ENCODE assay signal across 9 mouse cellular contexts in genomic region chr7:102442432-102442831, GRCm38 (mm10). TPM values are rescaled to one million over a fixed set of nuclear protein-coding genes. Genes with fewer than 3 reads are reported as not detected.
A peak's percentile ranks its signal among the peaks of the same experiment; 100 is the strongest.
DNase-seq lines count a peak whose midpoint lies in the region; ATAC-seq and TF ChIP-seq lines count a peak whose summit lies in the region.
"Had no signal": no experiment of that assay in that cellular context is flagged by ENCODE, and none has a peak within 500 bp of the region (broad histone marks: within the 10 kb centered on the region; RNA-seq: fewer than 3 reads in every experiment).

No protein-coding gene starts in this region.

- peaks cover 20% of the 10 kb centered on the region for H3K4me1 ChIP-seq in kidney, embryonic 15.5 days
- no peaks in the 10 kb centered on the region; the same call in 1 of the 2 replicates for H3K4me1 ChIP-seq in bone marrow, adult 2 months (ENCODE audit: control insufficient read depth, insufficient read depth, low read length)
- H3K4me1 ChIP-seq in hindbrain, embryonic 11.5 days (replicated peaks; ENCODE audit: control insufficient read depth, insufficient read depth, low read length), result peaks cover 4% of the 10 kb centered on the region; the same call in 1 of the 2 replicates
- H3K4me1 ChIP-seq in midbrain, embryonic 12.5 days, result peaks cover 19% of the 10 kb centered on the region

- peaks cover 10% of the 10 kb centered on the region; the same call in 1 of the 2 replicates for H3K27me3 ChIP-seq in kidney, embryonic 15.5 days
- no peaks in the 10 kb centered on the region for H3K27me3 ChIP-seq in hindbrain, embryonic 11.5 days (ENCODE audit: control insufficient read depth, insufficient read depth, low read length)
- peaks cover 9% of the 10 kb centered on the region; the same call in 1 of the 2 replicates for H3K27me3 ChIP-seq in midbrain, embryonic 12.5 days

- WGBS in kidney, embryonic 15.5 days, result 0% methylated on average over 4 of the region's 4 CpGs
- WGBS in bone marrow, adult 2 months, result 0% methylated on average over 4 of the region's 4 CpGs
- WGBS in hindbrain, embryonic 11.5 days, result 1% methylated on average over 4 of the region's 4 CpGs
- WGBS in midbrain, embryonic 12.5 days, result 4% methylated on average over 4 of the region's 4 CpGs

- peak overlapping the region; percentile 92 for H3K27ac ChIP-seq in kidney, embryonic 15.5 days
- H3K27ac ChIP-seq in bone marrow, adult 2 months (ENCODE audit: control insufficient read depth, insufficient read depth, low read depth, low read length, poor library complexity), result no peak overlapping the region
- H3K27ac ChIP-seq in hindbrain, embryonic 11.5 days (ENCODE audit: low read depth, low read length), result 0 out of 2 replicates have a peak overlapping the region, but pooled peaks have one; percentile 76
- H3K27ac ChIP-seq in midbrain, embryonic 12.5 days (replicated peaks), result peak overlapping the region; percentile 83

- peaks cover 29% of the 10 kb centered on the region for H3K36me3 ChIP-seq in kidney, embryonic 15.5 days
- 0 out of 2 replicates have a peak, but pooled peaks cover 4% of the 10 kb centered on the region for H3K36me3 ChIP-seq in hindbrain, embryonic 11.5 days (ENCODE audit: control insufficient read depth, insufficient read depth, low read length)
- peaks cover 20% of the 10 kb centered on the region for H3K36me3 ChIP-seq in midbrain, embryonic 12.5 days

- H3K4me3 ChIP-seq in kidney, embryonic 15.5 days (replicated peaks), result peak overlapping the region; percentile 79
- H3K4me3 ChIP-seq in bone marrow, adult 2 months (replicated peaks; ENCODE audit: control insufficient read depth, low read depth, low read length), result peak overlapping the region; percentile 86
- H3K4me3 ChIP-seq in hindbrain, embryonic 11.5 days (ENCODE audit: low read depth, low read length), result peak overlapping the region; percentile 76
- H3K4me3 ChIP-seq in midbrain, embryonic 12.5 days, result peak overlapping the region; percentile 87

- H3K4me2 ChIP-seq in kidney, embryonic 15.5 days, result peak overlapping the region; percentile 61
- peak overlapping the region; percentile 63 for H3K4me2 ChIP-seq in hindbrain, embryonic 11.5 days (replicated peaks; ENCODE audit: low read depth, low read length)
- peak overlapping the region; percentile 76 for H3K4me2 ChIP-seq in midbrain, embryonic 12.5 days (replicated peaks)

- TF ChIP-seq CTCF in bone marrow, adult 2 months (IDR thresholded peaks at IDR 0.05; ENCODE audit: control insufficient read depth, insufficient read depth, low read length), result no peak

- DNase-seq in kidney, postnatal 36 days, result no peak
- no peak for DNase-seq in hindbrain, embryonic 11.5 days (ENCODE audit: low spot score)
- DNase-seq in thymus, postnatal 36 days, result no peak
- DNase-seq in layer of hippocampus, postnatal 14 days (ENCODE audit: low spot score in 2 of 2), result no peak
- DNase-seq in layer of hippocampus, postnatal 10 days (ENCODE audit: low spot score in 2 of 2), result no peak

- no peak for ATAC-seq in kidney, embryonic 15.5 days (replicated peaks; ENCODE audit: low FRiP score)
- ATAC-seq in hindbrain, embryonic 11.5 days (ENCODE audit: low FRiP score), result no peak
- no peak for ATAC-seq in midbrain, embryonic 12.5 days (ENCODE audit: low FRiP score, low read depth)

- no peak for TF ChIP-seq POLR2A in bone marrow, adult 2 months (IDR thresholded peaks at IDR 0.05; ENCODE audit: borderline replicate concordance, control insufficient read depth, low read depth, low read length)

- peak overlapping the region; percentile 74 for H3K9ac ChIP-seq in kidney, embryonic 15.5 days
- peak overlapping the region; percentile 73 for H3K9ac ChIP-seq in hindbrain, embryonic 11.5 days (ENCODE audit: low read depth, low read length)
- peak overlapping the region; percentile 89 for H3K9ac ChIP-seq in midbrain, embryonic 12.5 days (replicated peaks)

- H3K9me3 ChIP-seq in kidney, embryonic 15.5 days (replicated peaks), result no peaks in the 10 kb centered on the region
- H3K9me3 ChIP-seq in hindbrain, embryonic 11.5 days (ENCODE audit: control insufficient read depth, low read length), result no peaks in the 10 kb centered on the region
- H3K9me3 ChIP-seq in midbrain, embryonic 12.5 days, result no peaks in the 10 kb centered on the region

RNA-seq across cellular contexts. Expression of gene Rrm1, which starts 0.9 kb away (rescaled TPM):
- polyA plus RNA-seq in kidney, embryonic 15.5 days (2015; fragmentation: Nextera tagmentation; extraction: Ambion mirVana), result 155 and 159 TPM in 2 replicates
- polyA plus RNA-seq in bone marrow, adult 2 months (2011; ENCODE audit: insufficient read depth, insufficient read length, low replicate concordance, missing spikeins), result 151 and 245 TPM in 2 replicates
- polyA plus RNA-seq in hindbrain, embryonic 11.5 days (2014; fragmentation: Nextera tagmentation; extraction: Ambion mirVana), result 189 and 213 TPM in 2 replicates
- 166 and 169 TPM in 2 replicates for polyA plus RNA-seq in midbrain, embryonic 12.5 days (2016; fragmentation: Nextera tagmentation; extraction: Ambion mirVana)
- total RNA-seq in layer of hippocampus, postnatal 14 days (2021), result 10 to 100 TPM; 12.1 to 12.9 TPM
- total RNA-seq in layer of hippocampus, postnatal 10 days (2021), result 10 to 100 TPM; 15.6 to 18.8 TPM

RNA-seq across cellular contexts. Expression of gene Olfr543, which starts 39.0 kb away (rescaled TPM):
- 0.38 and 0.48 TPM in 2 replicates for polyA plus RNA-seq in kidney, embryonic 15.5 days (2015; fragmentation: Nextera tagmentation; extraction: Ambion mirVana)
- not detected in 2 replicates for polyA plus RNA-seq in bone marrow, adult 2 months (2011; ENCODE audit: insufficient read depth, insufficient read length, low replicate concordance, missing spikeins)
- polyA plus RNA-seq in hindbrain, embryonic 11.5 days (2014; fragmentation: Nextera tagmentation; extraction: Ambion mirVana), result 0.31 and 1.1 TPM in 2 replicates
- polyA plus RNA-seq in midbrain, embryonic 12.5 days (2016; fragmentation: Nextera tagmentation; extraction: Ambion mirVana), result 0.46 and 0.80 TPM in 2 replicates
- not detected for total RNA-seq in layer of hippocampus, postnatal 14 days (2021)
- total RNA-seq in layer of hippocampus, postnatal 10 days (2021), result not detected
- polyA plus RNA-seq: large intestine, adult 2 months had no signal

RNA-seq across cellular contexts. Expression of gene Olfr544, which starts 45.7 kb away (rescaled TPM):
- 0.09 TPM in 1 of 2 replicates, not detected in the other for polyA plus RNA-seq in kidney, embryonic 15.5 days (2015; fragmentation: Nextera tagmentation; extraction: Ambion mirVana)
- not detected in 2 replicates for polyA plus RNA-seq in bone marrow, adult 2 months (2011; ENCODE audit: insufficient read depth, insufficient read length, low replicate concordance, missing spikeins)
- 0.08 and 0.23 TPM in 2 replicates for polyA plus RNA-seq in hindbrain, embryonic 11.5 days (2014; fragmentation: Nextera tagmentation; extraction: Ambion mirVana)
- 0.20 and 0.24 TPM in 2 replicates for polyA plus RNA-seq in midbrain, embryonic 12.5 days (2016; fragmentation: Nextera tagmentation; extraction: Ambion mirVana)
- total RNA-seq in layer of hippocampus, postnatal 14 days (2021), result not detected
- not detected for total RNA-seq in layer of hippocampus, postnatal 10 days (2021)
- polyA plus RNA-seq: large intestine, adult 2 months had no signal

RNA-seq across cellular contexts. Expression of gene Olfr545, which starts 56.9 kb away (rescaled TPM):
- 0.09 and 0.16 TPM in 2 replicates for polyA plus RNA-seq in kidney, embryonic 15.5 days (2015; fragmentation: Nextera tagmentation; extraction: Ambion mirVana)
- not detected in 2 replicates for polyA plus RNA-seq in bone marrow, adult 2 months (2011; ENCODE audit: insufficient read depth, insufficient read length, low replicate concordance, missing spikeins)
- not detected in 2 replicates for polyA plus RNA-seq in hindbrain, embryonic 11.5 days (2014; fragmentation: Nextera tagmentation; extraction: Ambion mirVana)
- 0.11 and 0.14 TPM in 2 replicates for polyA plus RNA-seq in midbrain, embryonic 12.5 days (2016; fragmentation: Nextera tagmentation; extraction: Ambion mirVana)
- not detected for total RNA-seq in layer of hippocampus, postnatal 14 days (2021)
- total RNA-seq in layer of hippocampus, postnatal 10 days (2021), result not detected
- polyA plus RNA-seq: large intestine, adult 2 months had no signal
